Mouse (Mus musculus): Measurements from ENCODE around the gene Vps8. TPM values are rescaled to one million over a fixed set of nuclear protein-coding genes. Genes with fewer than 3 reads are reported as not detected.

The Vps8 gene
- polyA plus RNA-seq, 1 experiment: 19.4 TPM

- no peaks in the 10 kb centered on the region for H3K27me3 ChIP-seq (ENCODE audit: control insufficient read depth, insufficient read depth, insufficient read length)
- H3K36me3 ChIP-seq (ENCODE audit: control insufficient read depth, insufficient read depth): no peaks in the 10 kb centered on the region
- H3K79me2 ChIP-seq (ENCODE audit: control insufficient read depth, insufficient read depth): no peaks in the 10 kb centered on the region
- peak overlapping the region; percentile 32 for H3K4me3 ChIP-seq
- H3ac ChIP-seq (ENCODE audit: control insufficient read depth, insufficient read length): peak overlapping the region; percentile 80
- TF ChIP-seq CEBPB (IDR thresholded peaks at IDR 0.05; ENCODE audit: insufficient read depth, poor library complexity, severe bottlenecking) (no peak), POLR2AphosphoS2 (IDR thresholded peaks at IDR 0.05; ENCODE audit: insufficient read length, low read depth) (no peak), MYOD1 (IDR thresholded peaks at IDR 0.05; ENCODE audit: control insufficient read depth in 1 of 3, insufficient read length in 2 of 3, low read depth in 2 of 3) (peak in 1 of 3 experiments; percentile 28)
- peak overlapping the region; percentile 83 for H3K4me2 ChIP-seq (ENCODE audit: low read depth)
These were observed 271.1 kb downstream of the Vps8 start for GRCm38 (mm10) chr16:21693981-21694462.

Other genes with a start within 250 kb of the Vps8 start
- gene Ephb3, start 218.4 kb upstream of the Vps8 start, polyA plus RNA-seq (2012; fragmentation: generic; extraction: Trizol): 30.6 TPM